Mouse (Mus musculus): ENCODE measurements around the gene Tfap2c. TPM values are rescaled to one million over a fixed set of nuclear protein-coding genes. Genes with fewer than 3 reads are reported as not detected.

Gene Tfap2c
- 0.16 and 0.26 TPM in 2 replicates for polyA plus RNA-seq (2015; fragmentation: Nextera tagmentation; extraction: Ambion mirVana)

GRCm38 (mm10) chr2:172549371-172550155 is at the start of gene Tfap2c:
TSS of gene Tfap2c (plus strand) at chr2:172549593.
- Histone ChIP-seq H3K4me3 (peak within 1 kb of the TSS; percentile 38), H3K4me1 (peaks cover 43% of the 10 kb centered on the region), H3K27me3 (peaks cover 100% of the 10 kb centered on the region), H3K4me2 (peak within 1 kb of the TSS; percentile 68), H3K27ac (no peak within 1 kb of the TSS), H3K36me3 (no peaks in the 10 kb centered on the region), H3K9me3 (no peaks in the 10 kb centered on the region), H3K9ac (no peak within 1 kb of the TSS)
- peak; percentile 76; the same call in 1 of the 2 replicates for ATAC-seq (ENCODE audit: borderline replicate concordance, extremely low read depth, low FRiP score, low TSS enrichment)
- 1% methylated on average over 70 of the region's 70 CpGs for WGBS

DNA sequence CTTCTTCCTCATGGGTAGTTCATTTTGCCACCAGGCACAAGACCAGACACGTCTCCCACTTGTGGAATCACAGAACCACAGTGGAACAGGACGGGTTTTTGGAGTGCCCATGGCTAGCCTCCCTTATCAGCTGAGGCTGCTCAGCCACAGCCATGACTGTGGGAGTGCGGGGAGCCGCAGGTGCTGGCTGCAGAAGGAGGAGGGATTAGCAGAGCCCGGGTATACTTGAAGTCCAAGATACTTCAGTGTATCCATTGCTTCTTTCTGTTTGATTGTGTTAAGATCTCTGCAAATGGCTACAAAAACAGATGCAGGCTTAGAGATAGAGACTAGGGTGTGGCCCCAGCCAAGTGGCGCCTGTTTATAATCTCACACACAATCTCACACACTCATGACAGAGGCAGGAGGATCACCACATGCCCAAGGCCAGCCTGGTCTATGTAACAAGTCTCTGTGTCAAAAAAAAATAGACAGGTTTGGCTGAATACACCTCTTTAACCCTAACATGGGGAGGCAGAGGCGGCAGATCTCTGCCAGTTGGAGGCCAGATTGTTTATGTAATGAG is 48.6 kb upstream of the Tfap2c start:
- H3K36me3 ChIP-seq = no peaks in the 10 kb centered on the region
- no peaks in the 10 kb centered on the region for H3K27me3 ChIP-seq
- H3K9ac ChIP-seq = no peak overlapping the region
- 0 out of 2 replicates have a peak, but pooled peaks cover 3% of the 10 kb centered on the region for H3K4me1 ChIP-seq
- no peak overlapping the region for H3K4me3 ChIP-seq
- H3K4me2 ChIP-seq = no peak overlapping the region
- no peak for ATAC-seq (ENCODE audit: borderline replicate concordance, extremely low read depth, low FRiP score, low TSS enrichment)
- WGBS = 20% methylated on average over 7 of the region's 7 CpGs
- no peak overlapping the region for H3K27ac ChIP-seq
- H3K9me3 ChIP-seq = no peaks in the 10 kb centered on the region

- H3K4me1 ChIP-seq = 0 out of 2 replicates have a peak, but pooled peaks cover 3% of the 10 kb centered on the region
- no peak overlapping the region for H3K4me2 ChIP-seq
- H3K4me3 ChIP-seq = no peak overlapping the region
- no peaks in the 10 kb centered on the region for H3K36me3 ChIP-seq
- no peaks in the 10 kb centered on the region for H3K9me3 ChIP-seq
- 16% methylated on average over 4 of the region's 4 CpGs for WGBS
- no peak overlapping the region for H3K9ac ChIP-seq
- H3K27me3 ChIP-seq = no peaks in the 10 kb centered on the region
- no peak overlapping the region for H3K27ac ChIP-seq
- no peak for ATAC-seq (ENCODE audit: borderline replicate concordance, extremely low read depth, low FRiP score, low TSS enrichment)
These were observed 48.1 kb upstream of the Tfap2c start for GRCm38 (mm10) chr2:172501341-172501740.

DNA sequence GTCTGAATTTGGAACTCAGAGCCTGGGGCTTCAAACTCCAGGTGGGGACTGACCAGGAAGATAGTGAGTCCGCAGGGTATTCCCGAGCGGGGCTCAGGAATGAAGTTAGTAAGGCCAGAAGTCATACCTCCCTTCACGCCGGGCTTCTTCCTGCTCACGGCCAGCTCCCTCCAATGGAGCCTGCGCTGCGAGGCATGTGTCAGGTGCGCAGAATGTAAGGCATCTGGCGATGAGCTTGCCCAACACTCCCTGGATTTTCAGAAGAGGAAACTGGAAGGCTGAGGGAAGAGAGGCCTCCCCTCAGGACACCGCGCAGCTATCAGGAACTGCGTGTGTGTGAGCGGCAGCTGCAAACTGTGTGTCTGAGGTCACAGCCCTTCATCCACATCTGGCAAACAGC is 47.2 kb upstream of the Tfap2c start:
- Histone ChIP-seq H3K27me3 (no peaks in the 10 kb centered on the region), H3K9ac (no peak overlapping the region), H3K4me2 (no peak overlapping the region), H3K4me3 (no peak overlapping the region), H3K4me1 (0 out of 2 replicates have a peak, but pooled peaks cover 3% of the 10 kb centered on the region), H3K27ac (no peak overlapping the region), H3K36me3 (no peaks in the 10 kb centered on the region), H3K9me3 (no peaks in the 10 kb centered on the region)
- WGBS = 45% methylated on average over 14 of the region's 14 CpGs
- ATAC-seq (ENCODE audit: borderline replicate concordance, extremely low read depth, low FRiP score, low TSS enrichment) = no peak

DNA sequence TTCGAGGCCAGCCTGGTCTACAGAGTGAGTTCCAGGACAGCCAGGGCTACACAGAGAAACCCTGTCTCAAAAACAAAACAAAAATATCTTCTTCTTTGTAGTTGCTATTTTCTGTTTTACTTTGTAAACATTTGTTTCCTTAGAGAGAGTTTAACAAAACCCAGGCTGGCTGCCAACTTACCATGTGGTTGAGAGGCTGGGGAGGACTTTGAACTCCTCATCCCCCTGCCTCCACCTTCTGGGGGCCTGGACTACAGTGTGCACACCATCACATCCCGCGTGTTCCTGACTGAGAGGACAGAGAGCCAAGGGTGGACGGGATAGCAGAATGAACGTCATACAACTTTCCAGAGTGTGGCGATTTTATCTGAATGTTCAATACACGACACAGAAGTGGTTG is 43.3 kb upstream of the Tfap2c start:
- Histone ChIP-seq H3K4me3 (no peak overlapping the region), H3K27me3 (no peaks in the 10 kb centered on the region), H3K27ac (no peak overlapping the region), H3K4me1 (no peaks in the 10 kb centered on the region), H3K9ac (no peak overlapping the region), H3K4me2 (no peak overlapping the region), H3K36me3 (no peaks in the 10 kb centered on the region), H3K9me3 (no peaks in the 10 kb centered on the region)
- no peak for ATAC-seq (ENCODE audit: borderline replicate concordance, extremely low read depth, low FRiP score, low TSS enrichment)
- WGBS = 71% methylated on average over 7 of the region's 7 CpGs

DNA sequence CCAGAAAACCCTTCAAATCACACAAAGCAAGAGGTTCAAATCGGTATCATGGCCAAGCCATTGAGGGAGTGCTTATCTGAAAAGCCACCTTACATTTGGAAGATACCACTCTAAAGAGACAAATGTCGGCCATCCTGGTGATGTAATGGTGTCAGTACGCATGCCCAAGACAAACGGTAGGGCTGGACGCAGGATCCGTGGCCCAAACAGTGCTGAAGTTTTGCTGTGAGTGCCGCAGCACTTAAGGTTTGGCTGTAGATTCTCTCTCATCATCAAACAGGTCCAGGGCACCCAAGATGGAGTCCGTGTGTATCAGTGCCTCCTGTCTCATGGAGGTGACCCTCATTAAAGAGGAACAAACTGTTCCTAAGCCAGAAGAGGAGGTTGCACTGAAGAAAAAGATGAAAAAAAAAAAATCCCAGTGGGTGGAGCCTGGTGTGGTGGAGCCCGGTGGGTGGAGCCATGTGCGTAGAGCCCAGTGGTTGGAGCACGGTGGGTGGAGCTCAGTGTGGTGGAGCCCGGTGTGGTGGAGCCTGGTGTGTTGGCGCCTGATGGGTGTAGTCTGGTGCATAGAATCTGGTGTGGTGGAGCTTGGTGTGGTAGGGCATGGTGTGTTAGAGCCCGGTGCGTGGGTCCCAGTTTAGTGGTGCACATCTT is 39.2 kb upstream of the Tfap2c start:
- Histone ChIP-seq H3K4me2 (no peak overlapping the region), H3K9ac (no peak overlapping the region), H3K4me3 (no peak overlapping the region), H3K9me3 (no peaks in the 10 kb centered on the region), H3K27me3 (no peaks in the 10 kb centered on the region), H3K27ac (no peak overlapping the region), H3K4me1 (no peaks in the 10 kb centered on the region), H3K36me3 (no peaks in the 10 kb centered on the region)
- no peak for ATAC-seq (ENCODE audit: borderline replicate concordance, extremely low read depth, low FRiP score, low TSS enrichment)
- WGBS = 83% methylated on average over 15 of the region's 15 CpGs

DNA sequence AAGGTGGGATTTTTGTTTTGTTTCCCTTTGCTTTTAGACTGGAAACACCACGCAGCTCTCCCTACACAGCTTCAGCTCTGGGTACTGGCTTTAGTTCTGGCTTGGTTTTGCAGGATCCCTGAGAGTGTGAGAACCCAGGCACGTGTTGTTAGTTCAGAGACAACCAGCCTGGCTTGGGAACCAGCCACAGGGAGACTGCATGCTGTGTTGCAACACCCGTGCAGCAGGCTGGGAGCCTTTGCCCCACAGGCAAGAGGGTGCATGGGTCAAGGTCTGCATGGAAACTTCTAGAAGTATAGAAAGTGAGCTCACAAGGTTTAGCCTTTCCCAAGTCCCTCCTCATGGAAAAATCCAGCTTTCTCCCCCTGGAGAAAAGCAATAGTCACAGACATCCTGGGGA is 38.5 kb upstream of the Tfap2c start:
- ATAC-seq (ENCODE audit: borderline replicate concordance, extremely low read depth, low FRiP score, low TSS enrichment) = no peak
- no peak overlapping the region for H3K27ac ChIP-seq
- no peak overlapping the region for H3K4me3 ChIP-seq
- H3K27me3 ChIP-seq = no peaks in the 10 kb centered on the region
- no peaks in the 10 kb centered on the region for H3K9me3 ChIP-seq
- H3K36me3 ChIP-seq = no peaks in the 10 kb centered on the region
- no peaks in the 10 kb centered on the region for H3K4me1 ChIP-seq
- 38% methylated on average over 3 of the region's 3 CpGs for WGBS
- H3K9ac ChIP-seq = no peak overlapping the region
- no peak overlapping the region for H3K4me2 ChIP-seq

GRCm38 (mm10) chr2:172516407-172516992 is 32.9 kb upstream of the Tfap2c start:
- no peaks in the 10 kb centered on the region for H3K27me3 ChIP-seq
- H3K9me3 ChIP-seq = no peaks in the 10 kb centered on the region
- no peak for ATAC-seq (ENCODE audit: borderline replicate concordance, extremely low read depth, low FRiP score, low TSS enrichment)
- H3K9ac ChIP-seq = no peak overlapping the region
- WGBS = 26% methylated on average over 11 of the region's 11 CpGs
- no peak overlapping the region for H3K27ac ChIP-seq
- no peak overlapping the region for H3K4me2 ChIP-seq
- no peak overlapping the region for H3K4me3 ChIP-seq
- H3K36me3 ChIP-seq = no peaks in the 10 kb centered on the region
- H3K4me1 ChIP-seq = no peaks in the 10 kb centered on the region

GRCm38 (mm10) chr2:172520616-172521371 is 28.6 kb upstream of the Tfap2c start:
- WGBS = 82% methylated on average over 9 of the region's 9 CpGs
- no peak for ATAC-seq (ENCODE audit: borderline replicate concordance, extremely low read depth, low FRiP score, low TSS enrichment)
- H3K9me3 ChIP-seq = no peaks in the 10 kb centered on the region
- H3K36me3 ChIP-seq = no peaks in the 10 kb centered on the region
- no peak overlapping the region for H3K4me2 ChIP-seq
- H3K4me3 ChIP-seq = no peak overlapping the region
- no peaks in the 10 kb centered on the region for H3K27me3 ChIP-seq
- no peak overlapping the region for H3K27ac ChIP-seq
- H3K4me1 ChIP-seq = no peaks in the 10 kb centered on the region
- no peak overlapping the region for H3K9ac ChIP-seq

DNA sequence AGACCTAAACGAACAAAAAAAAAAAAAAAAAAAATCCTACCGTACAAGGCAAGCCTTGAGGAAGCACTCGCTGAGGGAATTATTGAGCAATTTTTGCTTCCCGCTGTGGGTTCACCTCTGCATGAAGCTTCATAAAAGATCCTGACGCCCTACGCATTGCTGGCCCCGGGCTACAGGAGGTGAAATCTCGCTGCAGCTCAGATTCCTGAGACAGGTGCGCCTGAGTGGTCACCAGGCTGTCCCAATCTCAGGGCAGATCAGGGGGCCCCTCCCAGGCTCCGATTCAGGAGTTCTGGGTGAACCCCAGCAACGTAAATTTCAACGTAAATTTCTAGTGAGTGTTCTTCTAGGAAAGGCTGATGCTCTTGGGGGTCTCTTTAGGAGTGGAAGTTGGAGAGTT is 26.9 kb upstream of the Tfap2c start:
- Histone ChIP-seq H3K36me3 (no peaks in the 10 kb centered on the region), H3K9me3 (no peaks in the 10 kb centered on the region), H3K27me3 (no peaks in the 10 kb centered on the region), H3K4me1 (no peaks in the 10 kb centered on the region), H3K27ac (no peak overlapping the region), H3K9ac (no peak overlapping the region), H3K4me2 (no peak overlapping the region), H3K4me3 (no peak overlapping the region)
- no peak for ATAC-seq (ENCODE audit: borderline replicate concordance, extremely low read depth, low FRiP score, low TSS enrichment)
- 72% methylated on average over 12 of the region's 12 CpGs for WGBS

DNA sequence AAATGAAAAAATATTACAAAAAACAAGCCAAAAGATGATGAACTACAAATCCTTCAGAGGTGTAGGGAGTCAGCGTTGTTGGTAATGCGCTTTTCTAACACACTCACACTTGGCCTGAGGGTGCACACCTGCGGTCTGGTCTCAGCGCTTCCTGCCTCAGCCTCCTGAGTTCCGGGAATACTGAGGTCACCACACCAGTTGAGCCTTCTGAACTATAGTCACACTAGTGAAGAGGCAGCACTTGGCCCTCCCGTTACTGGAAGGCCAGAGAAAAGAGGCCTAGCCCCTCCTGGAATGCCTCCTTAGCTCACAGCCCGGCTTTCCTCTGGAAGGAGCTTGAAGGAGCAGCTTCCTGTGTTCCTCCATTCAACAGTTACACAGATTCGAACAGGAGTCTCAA is 22.2 kb upstream of the Tfap2c start:
- Histone ChIP-seq H3K4me3 (no peak overlapping the region), H3K27me3 (no peaks in the 10 kb centered on the region), H3K4me1 (no peaks in the 10 kb centered on the region), H3K27ac (no peak overlapping the region), H3K4me2 (no peak overlapping the region), H3K36me3 (no peaks in the 10 kb centered on the region), H3K9me3 (no peaks in the 10 kb centered on the region), H3K9ac (no peak overlapping the region)
- no peak for ATAC-seq (ENCODE audit: borderline replicate concordance, extremely low read depth, low FRiP score, low TSS enrichment)
- whole genome bisulfite sequencing = 84% methylated on average over 8 of the region's 8 CpGs
